Mouse (Mus musculus) liver, adult 2 months (tissue): ENCODE results near the gene Yars2.

Experiments used
- CTCF ChIP-seq: fragments of 200-500 bp; IDR thresholded peaks from 2 replicates; pipeline ENCODE4 v1.5.1; 2011; ENCODE audit warnings: low read depth, low read length, control low read depth
- POLR2A ChIP-seq: fragments of 200-500 bp; IDR thresholded peaks from 2 replicates; pipeline ENCODE4 v1.6.1; 2011; ENCODE audit warnings: low read length, control low read depth; ENCODE audit not compliant: insufficient read depth; ENCODE audit errors: extremely low read depth

GRCm38 (mm10) chr16:16311319-16311718 lies 8.6 kb downstream of the Yars2 start:
- TF ChIP-seq POLR2A (no peak), CTCF (no peak)
